Mouse (Mus musculus) induced T-regulatory cell, adult 2 months (primary cell): ENCODE results near the gene Gm20388.

ENCODE experiments used
- DNase-seq: peaks from one replicate; pipeline ENCODE4 v3.0.0-alpha.2; 2012; ENCODE audit warnings: low read depth

Gm20388 gene

DNA sequence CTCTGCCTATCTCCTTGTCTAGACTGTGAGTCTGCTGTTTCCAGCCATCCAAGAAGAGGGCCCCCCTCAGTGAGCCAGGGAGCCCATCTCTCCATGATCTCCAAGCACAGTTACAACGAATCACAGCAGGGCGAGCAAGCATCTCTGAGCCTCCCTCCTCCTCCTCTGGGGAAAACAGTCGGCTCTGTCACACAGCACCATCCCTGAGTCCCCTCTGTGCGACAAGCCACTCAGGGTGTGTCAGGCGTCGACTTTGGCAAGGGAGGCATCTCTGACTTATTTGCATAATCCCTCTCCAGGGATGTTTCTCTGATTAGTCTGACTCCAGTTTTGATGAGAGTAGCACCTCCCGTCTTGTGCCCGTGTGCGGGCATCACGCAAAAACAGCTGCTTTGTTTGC, 4471.6 kb downstream of the Gm20388 start:
- no peak for DNase-seq

DNA sequence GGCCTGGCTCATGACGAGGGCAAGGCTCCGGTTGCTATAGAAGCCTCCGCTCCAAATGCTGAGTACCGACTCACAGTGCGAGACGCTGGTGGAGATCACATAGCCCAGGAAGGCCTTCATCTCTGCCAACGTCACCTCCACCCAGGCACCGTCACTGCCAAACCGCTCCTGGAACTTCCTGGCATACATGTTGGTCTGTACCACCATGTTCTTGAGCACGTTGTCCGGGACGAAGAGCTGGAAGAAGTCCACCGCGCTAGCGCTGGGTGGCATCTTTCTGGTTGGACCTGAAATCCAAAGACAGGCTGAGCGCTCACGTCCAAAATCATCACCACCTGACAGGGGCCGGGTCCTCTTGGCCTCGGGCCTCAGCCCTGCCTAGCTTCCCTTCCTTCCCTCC, 4473.7 kb downstream of the Gm20388 start:
- no peak for DNase-seq

DNA sequence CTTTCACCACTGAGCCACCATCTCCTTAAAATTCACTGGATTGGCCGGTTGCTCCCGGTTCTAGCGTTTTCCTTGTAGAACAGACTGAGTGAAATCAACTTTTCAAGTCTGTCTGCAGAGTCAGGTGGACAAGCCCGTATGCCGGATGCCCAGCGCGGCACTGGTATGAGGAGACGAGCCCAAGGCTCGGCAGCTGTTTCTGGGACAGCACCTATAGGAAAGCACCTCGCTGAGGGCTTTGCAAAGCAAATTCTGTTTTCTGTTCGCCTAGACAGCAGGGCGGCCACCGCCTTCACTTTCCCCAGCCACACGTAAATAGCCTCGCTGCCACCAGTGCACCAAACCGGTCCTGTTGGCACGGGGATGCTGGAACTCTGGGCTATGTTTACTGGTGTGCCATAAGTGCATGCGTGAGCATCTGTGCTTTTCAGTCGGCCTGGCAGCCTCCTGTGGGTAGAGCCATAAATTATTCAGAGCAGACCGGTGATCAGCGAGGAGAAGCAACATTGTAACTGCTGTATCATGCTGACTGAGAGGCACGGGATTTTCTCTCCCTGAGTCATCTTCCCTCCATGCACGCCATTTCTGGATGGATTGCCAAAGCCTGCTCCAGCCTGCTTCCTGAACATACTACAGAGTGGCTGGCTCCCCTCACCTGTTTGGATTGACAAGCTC, 4475.7 kb downstream of the Gm20388 start:
- DNase-seq: no peak

GRCm38 (mm10) chr8:124389495-124389894, 4478.9 kb downstream of the Gm20388 start:
- DNase-seq: no peak

DNA sequence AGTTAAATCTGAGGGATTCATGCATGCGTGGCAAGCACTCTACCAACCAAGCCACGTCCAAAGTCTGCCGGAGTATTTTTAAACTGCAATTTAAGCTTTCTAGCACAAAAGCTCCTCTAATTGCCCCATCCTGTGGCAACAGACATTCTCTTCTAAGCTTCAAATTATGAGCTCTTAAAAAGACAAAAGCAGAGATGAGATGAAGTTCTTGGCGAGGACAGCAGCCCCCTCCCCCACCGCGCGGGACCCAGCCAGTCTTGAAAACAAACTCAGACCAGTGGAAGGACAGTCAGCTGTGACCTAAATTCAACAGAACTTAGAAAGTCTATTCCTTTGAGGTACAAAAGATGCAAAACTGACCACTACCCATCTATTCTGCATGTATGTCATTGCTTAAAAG, 4480.6 kb downstream of the Gm20388 start:
- DNase-seq: no peak

DNA sequence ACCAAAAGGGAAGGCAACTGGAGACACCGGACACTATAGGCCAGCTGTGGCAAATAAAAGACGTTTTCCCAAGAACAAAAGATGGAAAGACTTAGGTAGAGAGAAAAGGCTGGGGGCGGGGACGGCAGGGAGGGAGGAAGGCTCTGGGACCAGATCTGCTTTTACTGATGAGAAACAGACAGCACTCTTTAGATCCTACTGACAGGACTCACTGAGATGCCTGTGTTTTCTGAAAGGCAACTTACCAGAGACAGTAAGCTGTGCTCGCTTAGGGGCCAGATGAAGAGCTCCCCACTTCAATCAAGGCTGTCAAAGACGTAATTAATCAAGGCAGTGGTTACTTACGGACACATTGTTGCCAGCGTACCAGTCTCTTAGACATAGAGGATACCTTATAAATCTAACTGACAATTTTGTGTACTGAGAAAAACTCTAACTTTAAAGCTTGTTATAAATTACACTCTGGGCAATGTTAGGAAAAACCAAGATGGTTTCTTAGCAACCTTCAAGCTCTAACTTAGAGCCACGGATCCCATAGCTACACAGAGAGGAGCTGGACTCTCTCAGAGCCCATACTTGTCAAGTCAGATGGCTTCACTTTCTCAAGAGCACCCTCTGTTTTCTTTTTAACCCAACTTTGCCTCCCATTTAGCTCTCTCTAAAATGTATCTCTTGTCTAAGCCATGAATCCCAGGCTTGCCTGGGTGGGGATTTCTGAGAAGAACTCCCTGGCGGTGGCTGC, 4481.8 kb downstream of the Gm20388 start:
- no peak for DNase-seq

- no peak for DNase-seq
These were observed 4482.4 kb downstream of the Gm20388 start for GRCm38 (mm10) chr8:124393013-124393412.

GRCm38 (mm10) chr8:124393927-124394326, 4483.3 kb downstream of the Gm20388 start:
- peak; percentile 29 for DNase-seq

DNA sequence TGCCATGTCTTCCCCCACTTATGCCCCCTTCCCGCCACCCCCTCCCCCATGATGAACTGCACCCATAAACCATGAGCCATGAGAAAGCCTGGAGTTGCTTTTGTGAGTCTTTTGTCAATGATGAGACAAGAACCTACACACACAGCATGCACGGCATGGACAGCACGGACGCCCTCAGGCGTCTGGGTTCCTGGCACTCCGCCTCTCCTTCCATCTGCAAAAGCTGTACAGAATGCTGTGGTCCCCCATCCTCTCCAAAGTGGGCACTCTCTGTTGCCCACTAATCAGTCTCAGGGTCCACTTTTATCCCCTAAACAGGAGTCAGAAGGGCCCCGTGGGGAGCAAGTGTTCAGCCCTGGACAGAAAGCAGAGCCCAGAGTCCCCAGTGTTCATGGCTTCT, 4484.3 kb downstream of the Gm20388 start:
- no peak for DNase-seq
